Mouse (Mus musculus) ES-E14 (cell line): ENCODE measurements at regions not wholly inside any gene's neighbourhood (a gene's known extent, or its start where the extent isn't known, plus 50 kb on each side); places are given as distances from the start of the nearest gene placed in this dataset.

ENCODE experiments used
- CHD2 ChIP-seq: IDR thresholded peaks from 2 replicates; pipeline ENCODE4 v1.6.1; 2014; ENCODE audit warnings: mild to moderate bottlenecking, low read depth, low read length, inconsistent platforms
- HCFC1 ChIP-seq: IDR thresholded peaks from 2 replicates; pipeline ENCODE4 v1.6.1; 2012; ENCODE audit warnings: low read length, inconsistent platforms, borderline replicate concordance; ENCODE audit not compliant: insufficient read depth
- ZC3H11A ChIP-seq: IDR thresholded peaks from 2 replicates; pipeline ENCODE4 v1.6.1; 2012; ENCODE audit warnings: low read depth, mild to moderate bottlenecking, inconsistent platforms, low read length, borderline replicate concordance
- ZNF384 ChIP-seq: IDR thresholded peaks from 2 replicates; pipeline ENCODE4 v1.6.1; 2012; ENCODE audit warnings: low read depth, low read length, inconsistent platforms

GRCm38 (mm10) chr10:34762426-34762825 lies 279.2 kb downstream of the Frk start:
- no peak for TF ChIP-seq CHD2
- no peak for TF ChIP-seq HCFC1
- TF ChIP-seq ZNF384, result no peak
- TF ChIP-seq ZC3H11A, result no peak
